Mouse (Mus musculus) frontal cortex, adult 2 months (tissue): Measurements from ENCODE around the gene Aanat. TPM values are rescaled to one million over a fixed set of nuclear protein-coding genes. Genes with fewer than 3 reads are reported as not detected.
A peak's percentile ranks its signal among the peaks of the same experiment; 100 is the strongest.

ENCODE experiments used
- DNase-seq, 2 experiments: peaks; one replicate each; pipeline ENCODE4 v3.0.0; 2022; ENCODE audit warnings: low spot score in 1 of 2; ENCODE audit errors: extremely low spot score in 1 of 2
- polyA plus RNA-seq: library from polyadenylated mRNA; depleted of rRNA; stranded (reverse); fragments of >200 nt; gene quantifications from 2 replicates; pipeline ENCODE4 v1.2.3, GENCODE M21; 2012; rRNA removed

The Aanat gene
- polyA plus RNA-seq: 2.1 and 2.8 TPM in 2 replicates

DNA sequence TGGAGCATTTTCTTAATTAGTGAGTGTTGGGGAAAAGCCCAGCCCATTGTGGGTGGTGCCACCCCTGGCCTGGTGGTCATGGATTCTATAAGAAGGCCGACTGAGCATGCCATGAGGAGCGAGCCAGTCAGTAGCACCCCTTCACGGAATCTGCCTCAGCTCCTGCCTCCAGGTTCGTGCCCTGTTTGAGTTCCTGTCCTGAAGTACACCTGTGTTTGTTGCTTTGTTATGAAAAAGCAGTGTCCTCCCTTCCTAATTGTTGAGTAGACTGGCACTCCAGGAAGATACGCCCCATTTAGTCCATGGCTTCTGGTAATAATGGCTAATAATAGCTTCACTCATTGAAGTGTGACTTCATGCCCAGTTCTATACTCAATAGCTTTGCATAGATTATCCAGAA, at the start of gene Aanat:
TSS of gene Aanat (plus strand) at position 123 of the 400 bp plus-strand sequence.
- DNase-seq: no peak

DNA sequence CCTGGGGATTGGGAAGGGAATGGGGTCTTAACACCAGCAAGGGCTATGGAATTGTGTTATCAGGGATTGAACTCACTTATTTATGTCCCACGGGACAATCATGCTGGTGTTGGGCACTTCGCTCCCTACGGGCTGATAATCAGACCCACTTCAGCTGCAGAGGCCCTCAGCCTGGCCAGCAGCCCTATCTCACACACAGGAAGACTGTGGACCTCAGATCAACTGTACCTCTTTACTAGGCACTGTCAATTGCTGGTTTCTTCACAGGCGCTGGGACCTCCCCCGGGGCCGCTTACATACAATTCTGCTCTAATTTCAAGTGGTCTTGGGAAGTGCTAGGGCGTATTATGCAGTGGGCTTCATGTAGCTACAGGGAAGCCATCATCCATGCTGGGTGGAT, 49.5 kb upstream of the Aanat start:
- DNase-seq: no peak

DNA sequence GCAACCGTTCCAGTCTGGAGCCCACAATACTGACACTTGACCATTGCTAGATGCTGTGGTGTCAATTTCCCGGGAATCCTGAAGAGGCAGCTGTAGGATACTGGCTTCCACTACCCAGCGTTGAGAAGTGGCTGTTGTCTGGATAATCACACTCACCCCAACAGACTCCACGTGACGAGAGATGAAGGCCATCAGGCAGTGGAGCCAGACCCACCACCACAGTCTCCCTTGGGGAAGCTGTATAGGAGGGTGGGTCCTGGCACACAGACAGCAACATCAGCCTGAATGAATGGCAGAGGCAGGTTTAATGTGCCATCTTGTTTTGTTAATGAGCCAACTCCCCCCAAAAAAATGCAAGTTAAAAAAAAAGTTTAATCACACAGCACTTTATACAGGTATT, 48.8 kb upstream of the Aanat start:
- no peak for DNase-seq

DNA sequence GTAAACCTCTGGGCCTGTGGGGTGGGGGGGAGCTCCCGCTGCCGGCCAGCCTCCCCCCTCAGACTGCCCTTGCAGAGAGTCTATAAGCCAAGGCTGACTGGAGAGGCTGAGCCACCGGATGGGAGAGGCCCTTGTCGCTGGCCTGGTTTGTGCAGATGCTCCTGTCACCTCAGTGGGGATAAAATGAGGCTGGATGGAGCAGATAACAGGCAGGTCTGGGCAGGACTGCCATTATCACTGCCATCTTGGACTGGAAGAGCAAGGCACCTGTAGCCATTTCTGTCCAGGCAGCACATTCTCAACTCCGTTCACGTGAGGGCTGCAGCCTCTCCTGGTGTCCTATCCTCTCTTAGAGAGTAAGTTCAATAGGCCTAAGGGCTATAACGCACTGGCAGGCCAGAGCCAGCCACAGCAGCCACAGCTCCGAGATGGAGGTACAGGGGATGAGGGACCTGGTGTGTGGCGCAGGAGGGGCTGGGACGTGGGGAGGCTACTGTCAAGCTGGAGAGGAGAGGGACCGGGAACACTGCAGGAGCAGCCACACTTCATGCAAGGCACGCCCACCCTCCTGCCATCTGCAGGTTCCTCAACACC, 48.0 kb upstream of the Aanat start:
- DNase-seq: no peak

DNA sequence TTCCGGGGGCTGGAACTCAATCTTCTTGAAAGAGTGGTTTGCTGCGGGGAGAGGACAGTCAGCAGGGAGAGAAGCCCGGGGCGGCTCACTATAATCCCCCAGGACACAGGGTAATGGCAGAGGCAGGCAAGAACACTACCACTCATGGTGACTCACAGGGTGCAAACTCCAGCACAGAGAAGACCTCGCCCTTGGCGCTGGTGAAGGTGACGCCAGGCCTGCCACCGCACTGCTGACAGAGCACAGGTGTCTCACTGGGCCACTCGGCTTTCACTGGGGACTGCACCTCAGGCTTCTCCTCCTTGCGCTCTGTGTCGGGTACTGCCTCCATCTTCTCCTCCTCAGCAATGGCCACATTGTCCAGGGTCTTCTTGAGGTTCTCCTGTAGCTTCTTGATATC, 45.0 kb upstream of the Aanat start:
- no peak for DNase-seq

DNA sequence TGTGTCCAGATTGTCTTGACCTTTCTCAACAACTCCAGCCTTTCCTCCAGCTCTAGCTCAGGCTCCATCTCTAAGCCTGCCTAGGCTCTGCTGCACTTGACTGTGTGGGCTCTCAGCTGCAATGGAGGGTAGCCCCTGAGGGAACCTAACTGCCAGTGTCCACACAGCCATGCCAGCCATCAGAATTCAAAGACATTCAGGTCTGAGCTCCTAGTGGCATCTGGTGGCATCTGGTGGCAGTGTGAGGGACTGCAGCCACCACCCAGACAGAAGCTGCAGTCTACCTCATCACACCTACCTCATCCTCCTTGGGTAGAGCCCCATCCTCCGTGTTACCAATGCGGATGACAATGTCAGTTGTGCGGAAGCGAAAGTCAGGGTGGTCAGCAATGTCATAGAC, 43.1 kb upstream of the Aanat start:
- peak in 1 of 2 experiments; percentile 65 for DNase-seq

DNA sequence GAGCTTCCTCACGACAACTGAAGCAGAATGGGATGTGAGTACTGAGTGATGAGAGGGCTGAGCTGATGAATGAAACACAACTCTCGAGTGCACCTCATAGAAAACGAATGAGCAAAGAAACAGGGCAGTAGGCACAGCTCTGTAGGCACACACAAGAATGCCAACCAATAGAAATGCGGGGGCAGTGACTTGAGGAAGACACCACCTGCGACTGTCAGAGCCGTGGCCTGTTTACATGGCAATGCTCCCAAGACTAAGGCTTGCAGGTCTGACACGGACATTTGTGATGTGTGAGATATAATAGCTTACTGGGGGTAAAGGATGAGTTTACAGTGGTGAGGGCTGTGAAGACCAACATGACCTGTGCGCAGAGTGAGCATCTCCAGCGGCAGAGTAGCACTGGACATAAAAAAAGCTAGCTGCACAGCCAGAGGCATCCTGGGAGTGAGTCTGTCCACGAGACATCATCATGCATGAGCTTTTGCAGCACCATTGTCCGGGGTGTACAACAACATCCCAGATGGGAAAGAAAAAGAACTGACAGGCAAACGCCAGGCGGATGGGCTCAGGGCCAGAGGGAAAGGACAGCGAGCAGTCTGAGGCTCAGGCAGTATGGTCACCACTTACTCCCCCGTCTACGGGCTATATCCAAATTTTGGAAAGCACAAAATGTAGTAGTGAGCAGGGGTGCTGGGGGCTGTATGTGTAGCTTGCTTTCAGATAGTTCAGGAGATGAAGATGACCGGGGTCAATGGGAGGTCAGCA, 38.8 kb upstream of the Aanat start:
- DNase-seq: no peak

DNA sequence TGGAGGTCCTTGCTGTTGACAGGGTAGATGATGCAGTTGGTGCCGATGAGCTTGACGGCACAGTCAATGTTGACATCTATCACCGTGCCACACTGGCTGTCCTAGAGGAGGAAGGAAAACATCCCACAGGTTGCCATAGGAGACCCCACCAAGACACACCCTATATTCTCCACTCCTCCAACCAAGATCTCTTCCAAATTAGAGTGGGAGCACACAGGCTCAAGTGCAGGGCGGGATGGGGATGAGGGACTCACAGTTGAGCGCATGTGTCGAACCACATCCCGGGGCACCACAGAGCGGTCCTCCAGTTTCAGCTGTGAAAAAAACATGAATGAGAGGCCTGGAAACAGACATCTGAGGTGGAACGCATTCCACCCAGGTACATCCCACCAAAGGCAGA, 37.5 kb upstream of the Aanat start:
- DNase-seq: no peak

DNA sequence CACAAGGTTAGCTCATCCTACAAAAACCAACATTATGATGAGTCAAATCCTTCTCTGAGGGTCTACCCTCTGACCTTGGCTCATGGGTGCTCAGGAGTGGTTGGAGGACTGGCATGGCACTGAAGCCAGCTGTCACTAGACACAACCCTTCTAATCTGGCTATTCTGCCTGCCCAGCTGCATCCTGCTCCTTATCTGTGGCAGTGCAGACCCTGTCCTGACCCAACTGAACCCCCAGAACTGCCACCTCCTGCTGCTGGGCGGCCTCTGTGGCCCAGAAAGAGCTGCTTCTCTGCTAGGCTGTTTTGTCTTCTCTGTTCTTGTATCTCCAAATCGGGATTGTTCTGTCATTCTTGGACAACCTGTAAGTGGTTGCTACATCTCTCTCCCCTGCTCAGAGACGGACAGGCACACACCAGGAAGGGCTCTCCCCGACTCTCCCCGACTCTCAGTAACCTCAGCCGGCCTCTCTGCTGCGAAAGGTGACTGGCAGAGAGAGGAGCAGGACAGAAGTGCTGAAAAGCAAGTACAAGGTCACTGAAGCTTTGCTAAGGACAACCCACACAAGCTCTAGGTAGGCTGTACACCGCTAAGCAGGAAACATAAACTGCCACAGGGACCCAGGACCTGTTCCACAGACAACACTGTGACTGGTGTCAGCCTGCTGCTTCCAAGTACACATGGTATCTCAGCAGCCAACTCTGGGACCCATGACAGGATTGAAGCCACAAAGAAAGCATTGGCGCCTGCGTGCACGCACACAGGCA, 36.8 kb upstream of the Aanat start:
- DNase-seq: no peak

DNA sequence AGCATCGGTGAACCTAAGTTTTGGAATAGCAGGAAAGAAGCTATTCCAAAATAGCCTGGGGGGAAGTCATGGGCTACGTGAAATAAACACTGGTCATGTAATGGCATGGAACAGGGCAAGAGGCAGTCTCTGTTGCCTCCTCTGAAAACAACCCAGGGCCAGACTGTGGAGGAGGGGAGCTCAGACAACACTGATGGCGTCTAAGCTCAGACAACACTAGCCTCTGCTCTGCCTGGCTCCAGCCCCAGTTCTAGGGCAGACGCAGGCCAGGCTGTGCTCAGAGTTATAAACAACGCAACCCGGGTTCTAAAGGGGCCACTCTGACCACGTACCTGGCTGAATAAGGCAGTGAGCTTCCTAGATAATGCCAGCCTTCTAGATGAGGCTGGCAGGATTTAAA, 35.5 kb upstream of the Aanat start:
- no peak for DNase-seq

DNA sequence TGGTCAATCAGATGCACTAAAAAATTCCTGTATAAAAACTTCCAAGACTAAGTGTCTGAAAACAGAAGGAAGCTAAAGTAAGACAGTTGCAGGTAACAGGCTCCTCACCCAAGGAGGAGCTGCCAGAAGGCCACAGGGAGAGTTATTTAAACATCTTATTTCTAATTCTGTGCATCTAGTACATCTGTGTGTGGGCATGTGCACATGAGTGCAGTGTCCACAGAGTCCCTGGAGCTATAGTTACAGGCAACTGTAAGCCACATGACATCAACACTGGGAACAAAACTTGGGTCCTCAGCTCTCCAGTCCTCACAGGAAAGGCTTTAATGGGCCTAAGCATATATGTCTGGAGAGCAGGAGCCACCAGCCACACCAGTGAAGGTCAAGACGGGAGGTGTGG, 34.0 kb upstream of the Aanat start:
- DNase-seq: no peak

DNA sequence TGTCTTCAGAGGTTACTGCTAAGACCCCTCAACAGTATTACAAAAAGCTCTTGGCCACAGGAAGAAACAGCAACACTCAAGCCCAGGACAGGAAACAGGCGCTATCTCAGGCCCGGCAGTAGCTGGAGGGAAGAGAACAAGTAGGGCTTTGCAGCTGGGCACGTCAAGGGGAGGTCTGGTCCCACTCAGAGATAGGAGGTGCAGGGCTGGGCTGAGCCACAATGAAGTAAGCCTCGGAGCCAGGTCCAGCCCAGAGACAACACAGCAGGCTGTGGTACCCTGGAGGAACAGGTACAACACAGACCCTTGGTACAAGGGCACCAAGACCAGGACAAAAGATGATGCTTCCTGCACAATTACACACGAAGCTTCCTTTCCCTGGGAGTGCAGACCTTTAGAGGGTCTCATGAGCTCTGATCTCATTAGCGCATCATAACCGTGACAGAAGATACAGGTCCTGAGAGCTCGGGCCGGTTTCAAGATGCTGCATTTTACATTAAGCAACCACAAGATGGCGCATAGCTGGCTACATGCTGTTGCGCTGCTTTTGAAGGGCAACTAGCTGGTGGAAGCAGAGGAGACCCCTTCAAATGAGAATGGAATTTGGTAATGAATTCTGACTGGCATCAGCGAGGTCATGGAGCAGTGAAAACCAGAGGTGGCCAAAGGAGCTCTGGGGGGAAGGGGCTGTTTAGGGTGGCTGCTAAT, 31.9 kb upstream of the Aanat start:
- peak in 1 of 2 experiments; percentile 63 for DNase-seq

DNA sequence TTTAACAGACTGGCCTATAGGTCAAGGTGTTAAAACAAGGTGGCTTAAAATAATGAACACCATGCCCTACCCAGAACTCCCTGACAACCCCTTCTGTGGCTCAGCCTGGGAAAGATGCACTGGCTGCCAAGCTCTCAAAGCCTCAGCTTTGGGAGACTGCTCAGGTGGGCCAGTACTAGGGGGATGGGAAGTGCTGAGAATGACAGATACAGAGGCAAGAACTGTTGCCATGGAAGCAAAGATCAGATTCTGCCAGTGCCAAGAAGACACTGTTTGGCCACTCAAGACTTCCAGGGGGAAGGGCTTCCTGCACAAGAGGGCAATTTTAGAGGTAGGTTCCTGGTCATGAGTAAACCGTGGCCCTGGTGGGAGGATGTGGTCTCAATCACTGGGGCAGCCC, 30.7 kb upstream of the Aanat start:
- no peak for DNase-seq

DNA sequence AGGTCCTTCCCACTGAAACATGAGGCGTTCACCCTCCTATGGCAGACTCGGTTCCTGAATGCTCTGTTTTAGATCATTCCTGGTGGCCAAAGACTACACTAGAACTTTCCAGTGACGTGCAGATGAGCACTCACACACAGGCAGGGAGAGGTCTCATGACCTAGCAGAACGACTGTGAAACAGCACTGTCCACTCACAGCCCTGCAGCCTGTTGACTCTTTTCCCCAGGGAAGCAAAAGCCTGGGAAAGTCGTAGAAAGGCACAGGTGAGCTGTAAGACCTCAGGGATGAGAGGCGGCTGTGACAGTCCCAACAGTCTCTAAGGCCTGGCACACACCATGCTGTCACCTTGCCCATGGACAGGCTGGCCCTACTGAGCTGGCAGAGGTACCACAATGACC, 29.9 kb upstream of the Aanat start:
- DNase-seq: no peak

DNA sequence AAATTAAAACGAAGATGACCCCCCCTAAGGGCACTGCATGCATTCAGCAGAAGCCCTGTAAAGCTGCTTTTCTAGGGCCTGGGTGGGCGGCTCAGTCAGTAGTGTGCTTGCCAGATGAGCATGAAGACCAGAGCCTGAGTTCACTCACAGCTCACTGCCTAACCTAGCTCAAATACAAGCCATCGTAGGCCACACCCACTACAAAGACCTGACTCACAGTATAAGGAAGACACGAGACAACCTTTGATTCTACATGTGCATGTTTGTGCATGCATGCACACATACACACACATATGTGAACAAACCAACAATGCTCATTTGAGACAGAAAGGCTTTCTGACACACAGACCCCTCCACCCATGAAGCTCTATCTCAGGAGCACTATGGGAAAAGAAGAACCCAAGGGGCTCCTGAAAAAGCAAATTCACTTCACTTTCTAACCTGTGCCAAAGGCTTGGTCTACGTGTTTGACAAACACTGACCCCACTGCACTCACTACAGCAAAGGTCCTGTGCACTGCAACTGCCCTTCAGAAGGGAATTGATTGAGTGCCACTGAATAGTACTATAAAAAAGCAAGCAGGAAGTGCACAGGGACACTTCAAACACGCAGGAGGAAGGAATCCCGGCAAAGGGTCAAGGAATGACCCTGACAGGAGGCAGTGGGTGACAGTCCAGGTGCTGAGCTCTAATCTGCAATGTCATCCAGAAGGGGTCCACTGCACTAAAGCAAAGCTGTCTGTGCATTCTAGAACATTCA, 20.8 kb upstream of the Aanat start:
- no peak for DNase-seq

DNA sequence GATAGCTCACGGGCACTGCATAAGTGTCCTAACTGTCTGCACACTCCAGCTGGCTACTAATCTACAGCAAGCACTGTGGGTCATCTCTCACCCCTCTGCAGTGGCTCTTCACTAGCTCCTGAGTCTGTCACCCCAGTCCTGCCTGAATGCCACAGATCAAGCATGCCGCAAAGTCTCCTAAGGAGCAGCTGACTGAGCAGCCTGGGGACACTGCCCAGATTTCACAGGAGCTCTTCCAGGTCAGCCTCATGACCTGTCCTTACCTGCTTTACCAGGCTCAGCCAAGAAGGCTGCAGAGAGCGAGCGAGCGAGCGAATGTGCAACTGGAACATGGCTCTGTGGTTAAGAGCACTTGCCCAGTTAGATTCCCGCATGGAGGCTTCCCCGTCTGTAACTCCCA, 18.7 kb upstream of the Aanat start:
- DNase-seq: no peak

DNA sequence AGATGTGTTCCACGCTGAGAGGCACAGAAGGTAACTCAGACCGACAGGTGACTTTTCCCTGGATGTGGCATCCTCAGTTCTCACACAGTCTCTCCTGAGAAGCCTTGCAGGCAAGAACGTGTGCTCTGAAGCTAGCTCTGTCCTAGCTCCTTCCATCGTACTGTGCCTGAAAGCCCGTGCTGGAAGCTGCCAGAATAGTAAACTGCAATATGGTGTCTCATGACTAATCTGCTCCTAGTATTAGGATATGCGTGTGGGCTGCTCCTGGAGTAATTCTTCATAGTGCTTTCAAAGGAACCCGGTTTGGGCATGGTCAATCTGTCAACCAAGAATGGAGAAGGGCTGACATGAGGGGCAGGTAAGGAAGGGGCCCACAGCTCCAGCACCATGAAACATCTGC, 15.4 kb upstream of the Aanat start:
- no peak for DNase-seq

DNA sequence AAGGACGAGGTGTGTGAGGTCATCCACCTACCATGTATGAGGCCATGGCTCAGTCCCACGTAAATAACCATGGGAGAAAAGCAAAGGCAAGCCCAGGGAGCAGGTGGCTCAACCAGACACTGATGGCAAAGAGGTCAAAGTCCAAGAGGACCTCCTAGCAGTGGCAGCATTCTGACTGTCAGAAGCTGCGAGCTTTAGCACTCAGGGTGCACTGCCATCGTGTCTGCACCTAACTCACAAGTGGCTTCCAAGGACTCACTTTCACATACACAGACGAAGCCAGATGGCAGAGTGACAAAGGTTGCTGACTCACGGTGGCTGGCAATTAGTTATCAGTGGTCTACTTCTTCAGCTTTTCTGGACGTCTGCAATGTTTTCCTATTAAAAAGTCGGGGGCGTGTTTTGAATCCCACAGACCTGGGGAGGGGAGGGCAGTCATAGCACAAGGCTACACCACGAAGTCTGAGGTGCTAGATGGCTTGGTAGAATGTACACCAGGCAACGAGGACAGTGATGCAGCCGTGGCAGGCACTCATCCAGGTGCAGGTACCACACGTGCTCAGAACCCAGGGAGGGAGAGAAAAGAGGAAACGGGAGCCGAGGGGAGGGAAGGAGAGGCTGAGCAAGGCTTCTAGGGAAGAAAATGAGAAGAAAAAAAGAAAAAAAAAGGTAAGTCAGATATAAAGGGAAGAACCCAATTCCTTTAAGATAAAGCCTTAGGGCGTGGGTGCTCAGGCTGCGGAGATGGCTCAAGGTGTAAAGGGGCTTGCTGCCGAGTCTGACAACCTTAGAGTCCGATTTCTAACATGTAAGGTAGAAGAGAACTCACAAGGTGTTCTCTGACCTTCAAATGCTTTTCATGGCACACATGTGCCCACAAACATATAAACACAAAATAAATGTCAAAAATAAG, 14.2 kb upstream of the Aanat start:
- no peak for DNase-seq

DNA sequence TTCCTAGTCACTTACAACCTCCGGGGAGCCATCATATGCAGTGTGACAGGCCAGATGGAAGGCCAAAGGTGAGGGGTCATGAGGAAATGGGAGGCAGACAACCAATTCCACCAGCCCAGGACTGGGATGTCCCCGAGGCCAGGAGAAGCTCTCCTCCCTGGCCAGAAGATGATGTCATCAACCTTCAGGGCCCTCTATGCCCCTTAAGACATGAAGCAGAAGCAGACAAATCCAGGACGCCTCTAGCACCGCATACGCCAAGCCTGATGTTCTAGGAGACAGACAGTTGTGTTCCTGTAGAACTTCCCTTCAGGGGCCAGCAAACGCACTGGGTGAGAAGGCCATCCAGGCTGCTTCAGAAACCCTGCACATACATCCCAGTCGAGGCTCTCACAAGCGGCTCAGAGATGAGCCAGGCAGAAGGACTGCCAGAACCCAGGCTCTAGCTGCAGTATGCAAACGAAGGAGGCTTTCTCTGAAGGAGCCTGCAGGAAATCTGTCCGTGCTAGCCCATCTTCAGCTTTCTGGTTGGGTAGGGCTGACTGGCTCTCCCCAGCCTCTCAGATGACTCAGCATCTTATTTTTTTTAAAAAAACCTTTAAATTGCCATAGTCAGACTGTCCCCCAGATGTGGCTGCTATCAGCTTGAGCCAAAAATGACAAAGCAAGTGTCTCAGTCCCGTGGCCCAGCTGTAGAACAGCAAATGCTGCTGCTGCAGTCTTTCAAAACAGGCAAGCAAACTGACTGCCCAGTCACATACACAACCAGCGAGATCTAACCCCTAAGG, 13.3 kb upstream of the Aanat start:
- peak; percentile 40 to 66 for DNase-seq
